Mouse (Mus musculus) embryonic fibroblast, embryonic 13.5 days (primary cell): ENCODE results near the gene Marf1. TPM values are rescaled to one million over a fixed set of nuclear protein-coding genes. Genes with fewer than 3 reads are reported as not detected.
A peak's percentile ranks its signal among the peaks of the same experiment; 100 is the strongest.
"Not testable (repeated sequence)": the region's sequence is repeated elsewhere in the genome, so short reads cannot be mapped to it uniquely, and the experiment has no call there.

ENCODE experiments used
- H3K27ac ChIP-seq: 2 replicates; pipeline ENCODE4 v1.5.1; 2012; ENCODE audit warnings: low read length, control low read depth, inconsistent platforms; ENCODE audit not compliant: insufficient read depth
- H3K4me1 ChIP-seq: 2 replicates; pipeline ENCODE4 v1.6.1; 2011; ENCODE audit warnings: low read length; ENCODE audit not compliant: control insufficient read depth, insufficient read depth
- H3K4me3 ChIP-seq: 2 replicates; pipeline ENCODE4 v1.5.1; 2011; ENCODE audit warnings: mild to moderate bottlenecking, control low read depth, low read length; ENCODE audit not compliant: insufficient read depth
- CTCF ChIP-seq: IDR thresholded peaks from 2 replicates; pipeline ENCODE4 v1.5.1; 2011; ENCODE audit warnings: mild to moderate bottlenecking, control low read depth, low read length, moderate library complexity, borderline replicate concordance; ENCODE audit not compliant: insufficient read depth
- POLR2A ChIP-seq: IDR thresholded peaks from 2 replicates; pipeline ENCODE4 v1.6.1; 2011; ENCODE audit warnings: low read depth, mild to moderate bottlenecking, control low read depth, low read length, moderate library complexity
- polyA plus RNA-seq: library from polyadenylated mRNA; stranded (reverse); fragments of >200 nt; gene quantifications from 2 replicates; pipeline ENCODE4 v1.2.4, GENCODE M21; 2011; ENCODE audit warnings: low read depth; ENCODE audit not compliant: missing spikeins, insufficient read length

The Marf1 gene
- polyA plus RNA-seq, 1 experiment: 40.0 TPM

DNA sequence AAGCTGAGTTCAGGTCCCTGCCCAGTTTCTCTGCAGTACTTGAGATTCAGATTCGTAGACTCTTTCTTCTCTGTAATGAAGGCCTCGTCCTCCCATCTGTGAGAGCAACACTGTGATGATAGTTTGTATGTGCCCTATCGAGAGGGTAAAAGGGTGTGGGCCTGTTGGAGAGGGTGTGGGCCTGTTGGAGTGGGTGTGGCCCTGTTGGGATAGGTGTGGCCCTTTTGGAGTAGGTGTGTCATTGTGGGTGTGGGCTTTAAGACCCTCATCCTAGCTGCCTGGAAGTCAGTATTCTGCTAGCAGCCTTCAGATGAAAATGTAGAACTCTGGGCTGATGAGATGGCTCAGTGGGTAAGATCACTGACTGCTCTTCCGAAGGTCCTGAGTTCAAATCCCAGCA, 3.3 kb upstream of the Marf1 start:
- Histone ChIP-seq H3K27ac (no peak overlapping the region), H3K4me1 (peaks cover 2% of the 10 kb centered on the region; the same call in 1 of the 2 replicates), H3K4me3 (no peak overlapping the region)
- TF ChIP-seq CTCF (no peak), POLR2A (no peak)

DNA sequence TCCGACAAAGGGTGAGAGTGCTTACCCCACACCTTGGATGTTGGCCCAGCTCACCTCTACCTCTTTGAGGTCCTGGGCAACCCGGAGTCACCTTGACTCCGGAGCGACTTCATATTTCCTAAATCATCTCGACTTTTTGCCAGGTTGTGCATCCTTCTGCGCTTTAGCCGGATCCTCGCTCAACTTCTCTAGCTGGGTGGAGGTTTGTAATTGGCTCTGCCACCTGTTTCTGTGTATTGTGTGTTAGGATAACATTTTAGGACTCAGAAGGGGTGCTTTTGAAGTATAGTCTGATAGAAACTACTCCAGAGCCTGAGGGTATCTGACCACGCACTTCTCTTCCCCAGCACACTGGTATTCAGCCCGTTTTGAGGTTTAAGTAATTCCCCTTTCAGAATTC, 580 bp upstream of the Marf1 start:
- peak overlapping the region; percentile 76 for H3K4me3 ChIP-seq
- H3K27ac ChIP-seq: no peak overlapping the region
- TF ChIP-seq POLR2A (no peak), CTCF (no peak)
- H3K4me1 ChIP-seq: peaks cover 2% of the 10 kb centered on the region

DNA sequence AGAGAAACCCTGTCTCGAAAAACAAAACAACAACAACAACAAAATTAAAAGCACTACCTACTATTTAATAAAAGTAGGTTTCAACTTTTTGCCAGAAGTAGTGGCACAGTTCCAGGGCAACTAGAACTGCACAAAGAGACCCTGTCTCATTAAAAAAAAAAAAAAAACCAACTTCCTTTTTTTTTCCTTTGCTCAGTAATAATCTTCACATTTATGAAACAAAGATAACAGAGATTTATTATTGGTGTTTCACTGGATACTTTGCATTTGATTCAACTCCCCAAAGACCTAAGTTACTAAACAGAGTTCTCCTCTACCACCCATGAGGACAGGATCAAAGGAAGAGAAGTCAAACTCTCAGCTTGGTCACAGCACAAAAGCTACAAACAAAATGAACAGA, 2.2 kb downstream of the Marf1 start:
- Histone ChIP-seq H3K27ac (no peak overlapping the region), H3K4me1 (peaks cover 2% of the 10 kb centered on the region), H3K4me3 (no peak overlapping the region)
- no peak for TF ChIP-seq POLR2A
- TF ChIP-seq CTCF: no peak

GRCm38 (mm10) chr16:14159746-14160131, 3.4 kb downstream of the Marf1 start:
- TF ChIP-seq CTCF (no peak), POLR2A (no peak)
- Histone ChIP-seq H3K4me3 (peak overlapping the region; percentile 94), H3K4me1 (no peaks in the 10 kb centered on the region; the same call in 1 of the 2 replicates), H3K27ac (peak overlapping the region; percentile 100)

DNA sequence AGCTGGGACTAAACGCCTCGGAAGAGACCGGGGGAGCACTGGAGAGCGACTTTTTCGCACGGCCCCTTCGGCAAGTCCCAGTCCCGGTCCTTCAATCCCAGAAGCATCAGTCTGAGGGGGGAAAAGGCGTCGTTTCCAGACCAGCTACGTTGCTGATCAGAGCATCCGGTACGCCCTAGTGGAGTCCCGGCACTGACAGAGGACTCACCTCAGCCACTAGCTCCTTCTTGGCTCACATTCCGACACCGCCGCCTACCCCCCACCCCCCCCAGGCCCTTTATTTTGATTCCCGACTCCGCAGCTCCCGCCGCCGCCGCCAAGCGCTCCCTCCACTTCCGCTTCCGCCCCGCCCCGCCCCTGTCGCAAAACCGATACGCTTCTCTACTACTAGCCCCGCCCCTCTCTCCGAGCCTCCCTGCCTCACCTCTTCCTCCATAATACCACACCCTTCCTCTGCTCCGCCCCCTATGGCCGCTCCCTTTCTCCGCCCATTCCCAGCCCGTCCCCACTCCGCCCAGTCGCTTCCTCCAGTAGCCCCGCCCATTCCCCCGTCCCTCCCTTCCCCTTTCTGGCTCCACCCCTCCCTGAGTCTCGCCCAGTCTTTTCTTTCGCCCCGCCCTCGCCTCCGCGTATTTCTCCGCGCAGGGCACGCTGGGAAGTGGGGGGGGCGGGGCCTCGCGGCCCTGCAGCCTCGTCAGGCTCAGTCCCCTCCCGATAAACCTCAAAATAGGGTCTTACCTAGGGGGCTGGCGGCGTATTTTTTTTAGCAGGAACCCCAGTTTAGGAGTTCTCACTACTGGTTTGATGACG, 4.0 kb downstream of the Marf1 start:
- Histone ChIP-seq H3K4me3 (peak overlapping the region; percentile 98), H3K4me1 (no peaks in the 10 kb centered on the region; the same call in 1 of the 2 replicates), H3K27ac (peak overlapping the region; percentile 100)
- TF ChIP-seq CTCF (no peak), POLR2A (peak; percentile 89)

DNA sequence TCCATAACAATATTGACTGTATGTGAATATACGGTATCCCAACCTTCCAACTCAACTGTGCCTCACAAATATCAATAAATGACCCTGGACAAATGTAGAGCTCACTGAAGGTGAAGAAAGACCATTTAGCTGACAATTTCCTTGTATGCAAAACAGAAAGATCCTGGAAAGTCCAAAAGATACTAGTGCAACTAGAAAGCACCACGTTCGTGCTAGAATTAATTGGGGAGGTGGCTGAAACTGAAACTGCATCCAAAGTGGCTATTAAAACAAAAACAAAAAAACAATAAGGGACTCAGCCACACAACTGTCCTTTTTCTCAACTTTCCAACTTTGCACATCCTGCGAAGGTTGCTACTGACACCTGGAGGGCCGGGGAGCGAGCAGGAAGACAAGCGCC, 4.6 kb downstream of the Marf1 start:
- TF ChIP-seq CTCF (no peak), POLR2A (no peak)
- H3K4me1 ChIP-seq: no peaks in the 10 kb centered on the region; the same call in 1 of the 2 replicates
- H3K4me3 ChIP-seq: peak overlapping the region; percentile 98
- peak overlapping the region; percentile 37; the same call in 1 of the 2 replicates for H3K27ac ChIP-seq

DNA sequence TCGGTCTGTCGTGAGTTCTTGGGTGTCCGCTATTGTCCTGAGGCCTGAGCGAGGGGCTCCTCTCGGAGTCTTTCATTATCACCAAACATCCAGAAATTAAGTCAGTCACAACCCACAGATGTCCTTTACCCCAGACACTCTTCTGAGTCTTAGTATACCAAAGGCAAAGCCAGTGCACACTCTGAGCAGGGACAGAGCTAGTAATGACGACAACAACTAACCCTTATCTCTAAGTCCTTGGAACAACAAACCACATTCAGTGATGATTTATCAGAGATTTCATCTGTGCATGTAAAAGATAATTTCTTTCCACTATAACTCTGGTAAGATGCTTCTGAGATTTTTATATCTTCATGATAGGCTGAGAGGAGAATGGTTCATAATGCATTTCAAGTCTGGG, 6.8 kb downstream of the Marf1 start:
- Histone ChIP-seq H3K4me3 (no peak overlapping the region), H3K4me1 (no peaks in the 10 kb centered on the region; the same call in 1 of the 2 replicates), H3K27ac (no peak overlapping the region)
- no peak for TF ChIP-seq CTCF
- no peak for TF ChIP-seq POLR2A

- H3K27ac ChIP-seq, H3K4me1 ChIP-seq, H3K4me3 ChIP-seq: not testable (repeated sequence)
These were observed 7.5 kb downstream of the Marf1 start for GRCm38 (mm10) chr16:14155638-14156037.

GRCm38 (mm10) chr16:14151718-14152117, 11.4 kb downstream of the Marf1 start:
- no peak overlapping the region for H3K27ac ChIP-seq
- no peaks in the 10 kb centered on the region for H3K4me1 ChIP-seq
- H3K4me3 ChIP-seq: no peak overlapping the region
- TF ChIP-seq POLR2A: no peak
- no peak for TF ChIP-seq CTCF

GRCm38 (mm10) chr16:14147712-14148111, 15.4 kb downstream of the Marf1 start:
- Histone ChIP-seq H3K27ac (no peak overlapping the region), H3K4me3 (no peak overlapping the region), H3K4me1 (no peaks in the 10 kb centered on the region)
- TF ChIP-seq POLR2A (no peak), CTCF (no peak)
